Mouse (Mus musculus) R1 (cell line): ENCODE results near the gene Irgm2.
"Not testable (repeated sequence)": the region's sequence is repeated elsewhere in the genome, so short reads cannot be mapped to it uniquely, and the experiment has no call there.

ENCODE experiments used
- DNase-seq: peaks from one replicate; pipeline ENCODE4 v3.0.0-alpha.2; 2018; ENCODE audit warnings: low read depth, low spot score

Gene Irgm2

GRCm38 (mm10) chr11:58213673-58214342 lies 14.4 kb downstream of the Irgm2 start:
- no peak for DNase-seq

GRCm38 (mm10) chr11:58214391-58215048 lies 15.1 kb downstream of the Irgm2 start:
- peak; percentile 68 for DNase-seq

GRCm38 (mm10) chr11:58215049-58215430 lies 15.6 kb downstream of the Irgm2 start:
- not testable (repeated sequence) for DNase-seq

- DNase-seq = no peak
These were observed 16.4 kb downstream of the Irgm2 start for GRCm38 (mm10) chr11:58215814-58216213.

GRCm38 (mm10) chr11:58216823-58217222 lies 17.4 kb downstream of the Irgm2 start:
- no peak for DNase-seq

GRCm38 (mm10) chr11:58223751-58224150 lies 24.3 kb downstream of the Irgm2 start:
- DNase-seq = no peak

GRCm38 (mm10) chr11:58224313-58224712 lies 24.9 kb downstream of the Irgm2 start:
- no peak for DNase-seq

GRCm38 (mm10) chr11:58224872-58225271 lies 25.5 kb downstream of the Irgm2 start:
- not testable (repeated sequence) for DNase-seq

- peak; percentile 72 for DNase-seq
These were observed 26.2 kb downstream of the Irgm2 start for GRCm38 (mm10) chr11:58225655-58226054.

GRCm38 (mm10) chr11:58226425-58226824 lies 27.0 kb downstream of the Irgm2 start:
- no peak for DNase-seq

GRCm38 (mm10) chr11:58228021-58228420 lies 28.6 kb downstream of the Irgm2 start:
- not testable (repeated sequence) for DNase-seq

- no peak for DNase-seq
These were observed 31.0 kb downstream of the Irgm2 start for GRCm38 (mm10) chr11:58230396-58230910.

- DNase-seq = no peak
These were observed 31.7 kb downstream of the Irgm2 start for GRCm38 (mm10) chr11:58231156-58231555.

GRCm38 (mm10) chr11:58234551-58234950 lies 35.1 kb downstream of the Irgm2 start:
- not testable (repeated sequence) for DNase-seq

- DNase-seq = peak; percentile 90
These were observed 35.7 kb downstream of the Irgm2 start for GRCm38 (mm10) chr11:58235152-58235551.

- peak; percentile 94 for DNase-seq
These were observed 39.7 kb downstream of the Irgm2 start for GRCm38 (mm10) chr11:58238840-58239791.

- no peak for DNase-seq
These were observed 47.9 kb downstream of the Irgm2 start for GRCm38 (mm10) chr11:58247294-58247693.

GRCm38 (mm10) chr11:58249203-58249981 lies 50.0 kb downstream of the Irgm2 start:
- DNase-seq = no peak

- no peak for DNase-seq
These were observed 51.1 kb downstream of the Irgm2 start for GRCm38 (mm10) chr11:58250550-58250949.

- DNase-seq = no peak
These were observed 55.0 kb downstream of the Irgm2 start for GRCm38 (mm10) chr11:58254411-58254810.

GRCm38 (mm10) chr11:58257816-58258215 lies 58.4 kb downstream of the Irgm2 start:
- no peak for DNase-seq
